Mouse (Mus musculus) lung, embryonic 15.5 days (tissue): ENCODE results near the gene Tmem252. TPM values are rescaled to one million over a fixed set of nuclear protein-coding genes. Genes with fewer than 3 reads are reported as not detected.
"Not testable (repeated sequence)": the region's sequence is repeated elsewhere in the genome, so short reads cannot be mapped to it uniquely, and the experiment has no call there.

Experiments used
- ATAC-seq: fragments of 200-750 bp; cut with Nextera tagmentation; 2 replicates; pipeline ENCODE4 v1.8.0; 2017; ENCODE audit warnings: moderate number of reproducible peaks, borderline replicate concordance; ENCODE audit not compliant: low FRiP score, low TSS enrichment; ENCODE audit errors: extremely low read depth
- H3K27ac ChIP-seq: fragments of 300-500 bp; sonication (generic); 2 replicates; pipeline ENCODE4 v1.5.1; 2015; ENCODE audit warnings: moderate library complexity, mild to moderate bottlenecking, inconsistent platforms
- H3K27me3 ChIP-seq: fragments of 300-500 bp; sonication (generic); 2 replicates; pipeline ENCODE4 v1.6.1; 2015; ENCODE audit warnings: inconsistent platforms
- H3K36me3 ChIP-seq: fragments of 300-500 bp; sonication (generic); 2 replicates; pipeline ENCODE4 v1.6.1; 2015; ENCODE audit warnings: inconsistent platforms
- H3K4me1 ChIP-seq: fragments of 300-500 bp; sonication (generic); 2 replicates; pipeline ENCODE4 v1.6.1; 2015; ENCODE audit warnings: inconsistent platforms
- H3K4me2 ChIP-seq: fragments of 300-500 bp; sonication (generic); 2 replicates; pipeline ENCODE4 v1.6.1; 2015; ENCODE audit warnings: inconsistent platforms, mild to moderate bottlenecking, moderate library complexity
- H3K4me3 ChIP-seq: fragments of 300-500 bp; sonication (generic); 2 replicates; pipeline ENCODE4 v1.5.1; 2015; ENCODE audit warnings: mild to moderate bottlenecking, inconsistent platforms
- H3K9ac ChIP-seq: fragments of 300-500 bp; sonication (generic); 2 replicates; pipeline ENCODE4 v1.6.1; 2015; ENCODE audit warnings: inconsistent platforms
- H3K9me3 ChIP-seq: fragments of 300-500 bp; sonication (generic); 2 replicates; pipeline ENCODE4 v1.6.1; 2016; ENCODE audit warnings: inconsistent platforms
- WGBS: fragments of 180-500 bp; shearing (Covaris S2); methylation state at CpG from one replicate; pipeline ENCODE4 v1.1.7; 2015; 5-methylcytosine and 5-hydroxymethylcytosine counted together
- polyA plus RNA-seq: library from polyadenylated mRNA; unstranded; fragments of >200 nt; fragmentation: Nextera tagmentation; extraction: Ambion mirVana; gene quantifications from 2 replicates; pipeline ENCODE4 v1.2.1, GENCODE M21; 2015

Gene Tmem252
- polyA plus RNA-seq, 1 experiment from 2014 or later = 3.3 TPM

- Histone ChIP-seq H3K27me3 (no peaks in the 10 kb centered on the region), H3K4me1 (no peaks in the 10 kb centered on the region), H3K27ac (no peak overlapping the region), H3K9ac (no peak overlapping the region), H3K36me3 (no peaks in the 10 kb centered on the region), H3K4me3 (no peak overlapping the region), H3K4me2 (no peak overlapping the region), H3K9me3 (no peaks in the 10 kb centered on the region)
- 43% methylated on average over 12 of the region's 12 CpGs for WGBS
- ATAC-seq = no peak
Measured at GRCm38 (mm10) chr19:24683016-24683720, 9.4 kb downstream of the Tmem252 start.

- H3K4me1 ChIP-seq = 0 out of 2 replicates have a peak, but pooled peaks cover 2% of the 10 kb centered on the region
- ATAC-seq = no peak
- H3K36me3 ChIP-seq = no peaks in the 10 kb centered on the region
- no peak overlapping the region for H3K27ac ChIP-seq
- no peak overlapping the region for H3K4me2 ChIP-seq
- H3K9ac ChIP-seq = no peak overlapping the region
- no peak overlapping the region for H3K4me3 ChIP-seq
- 82% methylated on average over 10 of the region's 10 CpGs for WGBS
- no peaks in the 10 kb centered on the region for H3K27me3 ChIP-seq
- no peaks in the 10 kb centered on the region for H3K9me3 ChIP-seq
Measured at GRCm38 (mm10) chr19:24686411-24686810, 12.6 kb downstream of the Tmem252 start.

- no peak overlapping the region for H3K4me2 ChIP-seq
- no peaks in the 10 kb centered on the region for H3K9me3 ChIP-seq
- no peaks in the 10 kb centered on the region for H3K27me3 ChIP-seq
- 72% methylated on average over 6 of the region's 6 CpGs for WGBS
- no peak for ATAC-seq
- no peak overlapping the region for H3K4me3 ChIP-seq
- H3K4me1 ChIP-seq = 0 out of 2 replicates have a peak, but pooled peaks cover 4% of the 10 kb centered on the region
- H3K27ac ChIP-seq = no peak overlapping the region
- H3K36me3 ChIP-seq = no peaks in the 10 kb centered on the region
- no peak overlapping the region for H3K9ac ChIP-seq
Measured at GRCm38 (mm10) chr19:24688327-24688726, 14.5 kb downstream of the Tmem252 start.

DNA sequence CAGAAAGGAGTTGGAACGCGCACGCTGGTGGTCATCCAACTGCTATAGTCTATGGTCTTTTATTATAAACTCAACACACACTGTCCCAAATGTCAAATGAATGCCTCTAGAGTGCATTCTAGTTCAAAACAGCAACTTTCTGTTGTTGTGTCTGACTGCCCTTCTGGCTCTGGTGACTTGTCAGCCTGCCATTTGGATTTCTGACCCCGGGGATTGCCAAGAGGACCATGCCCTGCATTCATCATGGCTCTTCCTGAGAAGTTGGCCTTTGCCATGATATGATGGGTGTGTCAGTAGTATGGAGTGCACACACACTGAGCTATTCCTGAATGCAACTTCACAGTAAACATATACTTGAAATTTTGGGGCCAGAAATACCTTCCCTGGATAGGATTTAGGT is 15.7 kb downstream of the Tmem252 start:
- WGBS = 94% methylated on average over 4 of the region's 4 CpGs
- H3K4me2 ChIP-seq = no peak overlapping the region
- H3K4me3 ChIP-seq = no peak overlapping the region
- no peaks in the 10 kb centered on the region for H3K9me3 ChIP-seq
- H3K4me1 ChIP-seq = 0 out of 2 replicates have a peak, but pooled peaks cover 4% of the 10 kb centered on the region
- ATAC-seq = no peak
- H3K27me3 ChIP-seq = no peaks in the 10 kb centered on the region
- H3K9ac ChIP-seq = no peak overlapping the region
- H3K27ac ChIP-seq = no peak overlapping the region
- no peaks in the 10 kb centered on the region for H3K36me3 ChIP-seq

DNA sequence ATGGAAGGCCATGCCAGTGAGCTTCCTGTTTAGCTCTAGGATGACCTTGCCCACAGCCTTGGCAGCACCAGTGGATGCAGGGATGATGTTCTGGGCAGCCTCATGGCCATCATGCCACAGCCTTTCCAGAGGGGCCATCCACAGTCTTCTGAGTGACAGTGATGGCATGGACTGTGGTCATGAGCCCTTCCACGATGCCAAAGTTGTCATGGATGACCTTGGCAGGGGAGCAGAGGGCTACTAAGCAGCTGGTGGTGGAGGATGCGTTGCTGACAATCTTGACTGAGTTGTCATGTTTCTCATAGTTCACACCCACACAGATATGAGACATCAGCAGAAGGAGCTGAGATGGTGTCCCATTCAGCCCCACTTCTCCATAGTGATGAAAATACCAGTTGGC is 18.9 kb downstream of the Tmem252 start:
- WGBS = 76% methylated on average over 2 of the region's 2 CpGs
- no peak for ATAC-seq

DNA sequence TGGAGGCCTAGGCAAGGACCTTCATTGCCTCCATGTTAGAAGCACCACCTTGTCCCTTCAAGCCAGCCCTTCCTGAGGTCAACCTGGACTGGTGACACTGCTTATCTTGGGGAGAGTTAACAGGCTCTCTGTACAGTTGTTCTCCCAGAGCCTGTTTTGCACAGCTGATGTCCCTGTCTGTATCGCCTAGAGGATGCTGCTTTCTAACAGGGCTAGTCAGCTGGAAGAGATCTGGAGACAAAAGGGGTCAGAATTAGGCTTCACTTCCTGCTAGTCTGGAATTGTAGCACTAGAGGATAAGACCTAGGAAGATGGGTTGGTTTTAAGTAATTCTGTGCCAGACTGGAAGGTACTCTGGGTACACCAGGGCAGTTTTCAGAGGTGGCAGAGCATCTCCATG is 24.1 kb downstream of the Tmem252 start:
- Histone ChIP-seq H3K4me2 (no peak overlapping the region), H3K9ac (no peak overlapping the region), H3K9me3 (no peaks in the 10 kb centered on the region), H3K4me3 (no peak overlapping the region), H3K27ac (no peak overlapping the region), H3K36me3 (no peaks in the 10 kb centered on the region), H3K27me3 (no peaks in the 10 kb centered on the region), H3K4me1 (peaks cover 14% of the 10 kb centered on the region)
- ATAC-seq = no peak
- WGBS = 77% methylated on average over 1 of the region's 1 CpGs

More for the DNA sequence above, 18.9 kb downstream of the Tmem252 start:
- Histone ChIP-seq H3K27me3 (no peaks in the 10 kb centered on the region), H3K4me3 (no peak overlapping the region), H3K9me3 (no peaks in the 10 kb centered on the region), H3K27ac (no peak overlapping the region), H3K9ac (no peak overlapping the region), H3K4me1 (0 out of 2 replicates have a peak, but pooled peaks cover 4% of the 10 kb centered on the region), H3K36me3 (no peaks in the 10 kb centered on the region), H3K4me2 (no peak overlapping the region)

DNA sequence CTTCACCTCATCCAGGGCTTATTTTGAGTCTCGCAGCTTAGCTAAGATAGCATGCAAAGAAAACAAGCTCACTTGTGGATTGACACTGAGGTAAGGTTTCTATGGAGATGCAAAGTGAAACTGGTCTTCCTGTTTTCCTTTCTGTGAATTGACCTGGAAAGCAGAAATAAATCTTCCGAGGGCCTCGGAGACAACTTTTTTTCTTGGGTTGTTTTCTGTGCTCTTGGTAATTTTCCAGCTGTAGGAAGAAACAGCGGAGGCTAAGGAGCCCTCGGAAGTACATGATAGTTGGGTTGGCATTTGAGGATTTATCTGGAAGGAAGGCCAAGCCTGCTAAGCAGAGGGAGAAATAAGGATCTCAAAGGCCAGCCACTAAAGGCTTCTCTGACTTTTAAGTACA is 24.8 kb downstream of the Tmem252 start:
- Histone ChIP-seq H3K36me3 (no peaks in the 10 kb centered on the region), H3K9me3 (no peaks in the 10 kb centered on the region), H3K4me1 (peaks cover 15% of the 10 kb centered on the region), H3K27ac (no peak overlapping the region), H3K9ac (no peak overlapping the region), H3K27me3 (no peaks in the 10 kb centered on the region), H3K4me3 (no peak overlapping the region), H3K4me2 (no peak overlapping the region)
- no peak for ATAC-seq
- 40% methylated on average over 5 of the region's 5 CpGs for WGBS

GRCm38 (mm10) chr19:24699196-24699595 is 25.4 kb downstream of the Tmem252 start:
- Histone ChIP-seq H3K27ac (no peak overlapping the region; the same call in 1 of the 2 replicates), H3K36me3 (no peaks in the 10 kb centered on the region), H3K9ac (no peak overlapping the region), H3K4me3 (no peak overlapping the region), H3K27me3 (no peaks in the 10 kb centered on the region), H3K9me3 (no peaks in the 10 kb centered on the region), H3K4me2 (no peak overlapping the region), H3K4me1 (peaks cover 15% of the 10 kb centered on the region)
- ATAC-seq = peak; percentile 48; the same call in 1 of the 2 replicates
- 52% methylated on average over 3 of the region's 3 CpGs for WGBS

DNA sequence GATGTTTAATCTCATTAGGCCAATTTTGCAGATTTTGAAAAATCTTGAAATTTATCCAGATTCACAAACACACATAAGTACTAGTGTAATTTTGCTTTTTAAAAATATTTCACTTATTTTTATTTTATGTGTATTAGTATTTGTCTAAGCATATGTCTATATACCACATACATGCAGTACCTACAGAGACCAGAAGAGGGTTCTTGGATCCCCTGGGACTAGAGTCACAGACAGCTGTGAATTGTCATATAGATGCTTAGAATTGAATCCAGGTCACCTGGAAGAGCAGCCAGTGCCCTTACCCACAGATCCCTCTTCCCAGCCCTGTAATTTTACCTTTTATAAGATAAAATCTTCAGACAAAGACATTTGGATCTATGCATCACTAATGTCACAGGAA is 26.1 kb downstream of the Tmem252 start:
- Histone ChIP-seq H3K4me2 (no peak overlapping the region), H3K9ac (no peak overlapping the region), H3K27ac (no peak overlapping the region), H3K36me3 (no peaks in the 10 kb centered on the region), H3K27me3 (no peaks in the 10 kb centered on the region), H3K4me1 (peaks cover 22% of the 10 kb centered on the region), H3K4me3 (no peak overlapping the region), H3K9me3 (no peaks in the 10 kb centered on the region)
- ATAC-seq = no peak

DNA sequence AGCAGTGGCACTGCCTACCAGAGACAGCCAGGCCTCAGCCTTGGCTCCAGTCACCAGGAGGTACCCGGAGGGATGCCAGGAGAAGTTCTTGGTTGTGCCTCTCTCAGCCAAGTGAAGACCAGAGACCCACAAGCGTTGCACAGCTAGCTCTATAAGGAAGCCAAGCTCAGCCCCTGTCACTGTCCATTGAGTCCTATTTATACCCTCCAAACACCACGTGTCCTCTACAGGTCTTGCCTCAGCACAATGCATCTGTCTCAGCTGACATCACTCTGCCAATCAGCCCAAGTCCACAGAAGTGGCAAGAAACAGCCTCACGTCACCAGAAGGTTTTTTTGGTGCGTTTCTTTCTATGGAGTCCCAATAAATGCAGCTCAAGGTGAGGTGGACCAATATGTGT is 26.9 kb downstream of the Tmem252 start:
- peaks cover 25% of the 10 kb centered on the region for H3K4me1 ChIP-seq
- no peak for ATAC-seq
- WGBS = 76% methylated on average over 5 of the region's 5 CpGs
- H3K27ac ChIP-seq = no peak overlapping the region
- no peak overlapping the region for H3K4me3 ChIP-seq
- H3K9me3 ChIP-seq = no peaks in the 10 kb centered on the region
- no peak overlapping the region for H3K9ac ChIP-seq
- no peaks in the 10 kb centered on the region for H3K36me3 ChIP-seq
- H3K4me2 ChIP-seq = no peak overlapping the region
- H3K27me3 ChIP-seq = no peaks in the 10 kb centered on the region

DNA sequence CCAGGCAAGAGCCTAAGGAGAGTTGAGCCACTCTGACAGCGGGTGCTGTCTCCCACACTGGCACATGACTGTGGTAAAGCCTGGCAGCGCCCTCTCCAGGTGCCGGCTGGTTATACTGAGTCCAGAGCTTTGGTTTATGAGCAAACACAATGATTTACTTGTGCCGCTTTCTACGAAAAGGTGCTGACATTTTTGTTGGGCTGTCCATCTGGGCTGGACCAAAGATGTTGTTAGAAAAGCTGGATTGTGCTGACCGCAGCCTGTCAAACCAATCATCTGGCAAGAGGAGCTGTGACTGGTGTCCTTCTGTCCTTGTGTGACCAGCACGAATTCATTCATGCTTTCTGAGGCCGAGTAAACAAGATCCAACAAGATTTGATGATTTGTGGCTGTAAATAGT is 27.9 kb downstream of the Tmem252 start:
- H3K27me3 ChIP-seq = no peaks in the 10 kb centered on the region
- peaks cover 25% of the 10 kb centered on the region for H3K4me1 ChIP-seq
- WGBS = 56% methylated on average over 8 of the region's 8 CpGs
- no peak for ATAC-seq
- no peaks in the 10 kb centered on the region for H3K9me3 ChIP-seq
- no peaks in the 10 kb centered on the region for H3K36me3 ChIP-seq
- no peak overlapping the region for H3K9ac ChIP-seq
- H3K27ac ChIP-seq = no peak overlapping the region
- H3K4me3 ChIP-seq = no peak overlapping the region
- H3K4me2 ChIP-seq = no peak overlapping the region

DNA sequence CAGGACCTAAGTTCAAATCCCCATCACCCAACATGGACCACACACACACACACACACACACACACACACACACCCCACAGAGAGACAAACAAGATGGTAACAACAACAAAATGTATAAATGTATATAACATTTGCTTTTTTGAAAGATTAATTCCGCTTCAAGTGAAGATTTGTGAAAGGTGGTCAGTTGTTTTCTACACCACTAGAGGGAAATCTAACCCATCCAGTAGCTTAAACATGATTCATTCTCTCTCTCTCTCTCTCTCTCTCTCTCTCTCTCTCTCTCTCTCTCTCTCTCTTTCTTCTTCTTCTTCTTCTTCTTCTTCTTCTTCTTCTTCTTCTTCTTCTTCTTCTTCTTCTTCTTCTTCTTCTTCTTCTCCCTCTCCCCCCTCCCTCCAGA is 29.4 kb downstream of the Tmem252 start:
- H3K4me3 ChIP-seq, H3K9me3 ChIP-seq, ATAC-seq, H3K27ac ChIP-seq, H3K36me3 ChIP-seq, H3K4me2 ChIP-seq, H3K27me3 ChIP-seq, H3K9ac ChIP-seq: not testable (repeated sequence)
- H3K4me1 ChIP-seq = peaks cover 33% of the 10 kb centered on the region
- 54% methylated on average over 1 of the region's 1 CpGs for WGBS
